Mouse (Mus musculus): ENCODE data around the gene Mcl1.
"Not testable (repeated sequence)": the region's sequence is repeated elsewhere in the genome, so short reads cannot be mapped to it uniquely, and the experiment has no call there.

Gene Mcl1

GRCm38 (mm10) chr3:95680673-95681072 is 22.1 kb downstream of the Mcl1 start:
- in situ Hi-C loops (cut with MboI, MseI), result loop anchor here in 1 of 2 experiments (5.0 kb wide), 1 partner anchor 87 kb away; no protein-coding TSS in a partner anchor

DNA sequence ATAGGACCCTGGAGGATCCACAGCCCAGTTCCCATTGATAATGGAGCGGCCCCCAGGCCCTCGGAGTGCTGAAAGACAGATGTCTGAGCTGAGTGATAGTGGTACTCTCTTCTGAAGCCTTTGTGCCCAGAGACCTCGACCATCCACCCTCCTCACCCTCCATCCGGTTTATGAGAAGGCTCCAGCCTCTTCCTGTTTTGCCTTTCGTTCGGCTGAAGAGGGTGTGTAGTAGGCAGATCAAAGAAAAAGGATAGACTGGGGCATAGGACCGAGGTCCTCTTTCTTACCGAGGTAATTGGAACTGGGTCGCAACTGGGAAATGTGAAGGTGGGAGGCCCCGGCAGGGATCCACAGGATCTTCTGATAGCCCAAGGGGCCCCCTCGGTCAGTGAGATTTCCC is 22.8 kb downstream of the Mcl1 start:
- in situ Hi-C loops (cut with MboI, MseI), result loop anchor here in 1 of 2 experiments (5.0 kb wide), 1 partner anchor 86 kb away; no protein-coding TSS in a partner anchor

DNA sequence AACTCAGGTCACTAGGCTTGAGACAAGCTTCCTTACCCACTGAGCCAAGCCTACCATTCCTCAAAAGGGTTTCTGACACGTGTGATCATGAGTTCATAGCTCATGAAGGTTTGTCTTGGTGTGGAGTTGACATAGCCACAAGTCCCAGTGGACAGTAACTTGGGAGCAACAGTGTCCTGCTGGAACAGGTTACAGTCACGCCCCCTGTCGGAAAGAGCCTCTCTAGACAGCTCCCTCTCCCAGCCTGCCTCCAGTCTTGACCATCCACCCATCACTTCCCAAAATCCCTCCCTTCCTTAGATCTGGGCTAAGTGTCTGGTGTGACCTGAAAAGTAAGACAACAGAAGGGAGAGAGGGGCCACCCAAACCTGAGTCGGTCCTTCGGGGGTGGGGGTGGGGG is 24.3 kb downstream of the Mcl1 start:
- in situ Hi-C loops (cut with MboI, MseI), result loop anchor here in 1 of 2 experiments (5.0 kb wide), 1 partner anchor 84 kb away; no protein-coding TSS in a partner anchor

GRCm38 (mm10) chr3:95684846-95685245 is 26.3 kb downstream of the Mcl1 start:
- in situ Hi-C loops (cut with MboI, MseI), result loop anchor here in 1 of 2 experiments (5.0 kb wide), 1 partner anchor 82 kb away; no protein-coding TSS in a partner anchor

- in situ Hi-C loops (cut with MboI, MseI), result no loop called here
Measured at GRCm38 (mm10) chr3:95685301-95685700, 26.7 kb downstream of the Mcl1 start.

GRCm38 (mm10) chr3:95685701-95686100 is 27.1 kb downstream of the Mcl1 start:
- in situ Hi-C loops (cut with MboI, MseI), result no loop called here

DNA sequence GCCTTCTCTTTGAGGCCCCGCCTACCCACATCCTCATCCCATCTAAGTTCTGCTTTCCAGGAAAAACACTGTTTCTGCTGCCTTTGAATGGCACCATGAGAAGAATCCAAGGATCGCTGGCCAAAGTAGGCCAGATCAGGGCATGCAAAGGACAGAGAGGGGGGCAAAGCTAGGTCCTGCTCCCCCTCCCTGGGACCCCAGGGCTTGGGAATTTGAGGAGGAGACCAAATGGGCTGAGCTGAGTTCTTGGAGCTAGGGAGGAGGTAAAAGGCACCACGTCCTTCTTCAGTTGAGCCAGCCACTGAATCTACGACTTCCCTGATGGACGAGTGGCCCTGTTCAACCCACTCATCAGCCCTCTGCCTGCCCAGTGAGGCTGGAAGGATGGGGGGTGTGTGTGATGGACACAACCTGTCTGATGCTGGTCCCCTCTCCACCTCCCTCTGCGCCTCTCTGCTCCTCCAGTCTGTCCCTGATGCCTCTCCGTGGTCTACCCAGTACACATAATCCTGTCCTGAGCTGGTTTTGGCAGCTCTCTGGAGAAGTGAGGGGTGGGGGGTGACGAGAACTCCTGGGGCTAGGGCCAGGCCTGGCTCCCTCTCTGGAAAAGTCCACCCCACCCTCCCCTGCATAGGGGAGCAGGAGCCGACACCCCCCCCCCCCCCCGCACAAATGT is 28.0 kb downstream of the Mcl1 start:
- in situ Hi-C loops (cut with MboI, MseI), result no loop called here

DNA sequence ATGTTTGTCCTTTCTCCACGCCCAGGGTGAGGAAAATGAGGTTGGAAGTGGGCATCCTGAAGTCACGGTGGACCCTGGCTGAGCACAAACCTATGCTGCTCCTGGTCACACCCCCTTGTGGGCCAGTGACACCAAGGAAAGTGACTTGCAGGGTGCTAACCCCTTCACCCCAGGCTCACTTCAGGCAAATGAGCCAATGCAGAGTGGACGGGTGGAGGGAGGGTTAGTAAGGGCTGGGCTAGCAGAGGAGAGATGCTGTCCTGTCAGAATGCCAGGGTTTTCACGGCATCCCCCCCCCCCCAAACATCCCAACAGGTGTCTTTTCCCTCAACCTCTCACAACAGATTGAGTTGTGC is 28.6 kb downstream of the Mcl1 start:
- in situ Hi-C loops (cut with MboI, MseI), result no loop called here

DNA sequence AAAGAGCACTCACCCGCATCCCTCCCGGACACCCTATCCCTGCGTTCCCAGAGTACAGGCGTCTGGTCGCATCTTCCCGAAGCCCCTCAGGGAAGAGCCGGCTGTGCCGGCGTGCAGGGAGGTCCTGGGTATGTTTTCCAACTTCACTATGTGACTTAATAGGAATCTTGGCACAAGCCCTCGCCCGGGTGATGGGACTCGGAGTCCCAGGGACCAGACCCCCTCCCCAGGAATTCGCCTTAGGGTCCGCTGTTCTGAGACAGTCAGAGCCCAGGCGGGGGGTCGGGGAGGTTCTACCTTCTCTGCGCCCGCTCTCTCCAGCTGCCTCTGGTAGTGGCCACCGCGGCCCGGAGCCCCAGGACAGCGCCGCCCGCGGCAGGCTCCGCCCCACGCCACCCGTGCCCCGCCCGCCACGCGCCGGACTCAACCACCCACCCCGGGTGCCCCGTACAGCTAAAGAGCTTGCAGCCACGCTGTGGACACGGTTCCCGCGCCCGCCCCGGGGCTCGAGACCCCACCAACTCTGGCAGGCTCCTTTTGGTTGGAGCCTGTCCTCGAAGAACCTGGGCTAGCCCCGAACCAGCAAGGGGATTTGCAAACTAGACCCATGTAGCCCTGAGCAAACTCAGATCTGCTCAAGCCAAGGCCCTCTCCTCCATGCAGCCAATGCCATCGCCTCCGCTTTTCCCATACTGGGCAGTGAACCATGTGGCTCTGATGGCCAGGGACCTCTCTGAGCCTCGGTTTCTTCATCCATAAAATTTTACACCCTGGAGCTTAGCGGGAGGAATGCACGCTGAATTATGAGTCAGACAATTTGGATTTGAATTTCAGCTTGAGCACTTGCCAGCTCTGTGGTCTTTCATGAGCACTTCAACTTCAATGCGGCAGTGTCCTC is 29.2 kb downstream of the Mcl1 start, which contains the start of gene Adamtsl4:
Gene Adamtsl4 (minus strand): TSS at position 394 of the 898 bp plus-strand sequence.
- in situ Hi-C loops (cut with MboI, MseI), result no loop called here

DNA sequence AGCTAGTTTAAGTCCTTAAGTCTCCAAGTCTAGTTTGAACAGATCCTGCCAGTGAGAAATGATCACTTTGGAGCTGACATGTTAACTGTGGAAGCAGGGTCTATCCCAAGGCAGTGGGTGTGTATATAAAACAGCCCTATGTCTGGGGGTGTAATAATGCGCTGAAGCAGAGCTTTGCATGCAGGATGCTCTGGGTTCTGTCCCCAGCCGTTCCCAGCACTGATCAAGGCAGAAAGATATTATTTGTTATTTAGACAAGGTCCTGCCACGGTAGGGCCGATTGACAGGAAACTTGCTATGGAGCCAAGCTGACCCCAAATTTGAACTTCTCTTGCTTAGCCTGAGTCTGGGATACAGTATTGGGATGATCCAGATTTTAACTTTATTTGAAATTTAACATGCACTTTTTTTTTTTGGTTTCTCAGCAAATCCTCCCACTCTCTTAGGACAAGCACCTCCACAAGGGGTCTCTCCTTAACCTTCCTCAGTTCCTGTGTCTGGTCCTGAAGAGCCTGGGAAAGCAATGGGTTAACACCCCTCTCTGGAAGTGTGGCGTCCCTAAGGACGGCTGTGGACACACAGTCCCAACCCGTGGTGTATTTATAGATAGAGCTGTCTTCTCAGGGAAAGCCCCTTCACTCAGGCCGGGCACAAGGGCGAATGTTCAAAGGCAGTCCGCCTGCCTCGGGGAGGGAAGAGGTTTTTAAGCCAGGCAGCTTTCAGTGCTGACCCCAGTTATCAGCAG is 30.8 kb downstream of the Mcl1 start:
- in situ Hi-C loops (cut with MboI, MseI), result no loop called here

DNA sequence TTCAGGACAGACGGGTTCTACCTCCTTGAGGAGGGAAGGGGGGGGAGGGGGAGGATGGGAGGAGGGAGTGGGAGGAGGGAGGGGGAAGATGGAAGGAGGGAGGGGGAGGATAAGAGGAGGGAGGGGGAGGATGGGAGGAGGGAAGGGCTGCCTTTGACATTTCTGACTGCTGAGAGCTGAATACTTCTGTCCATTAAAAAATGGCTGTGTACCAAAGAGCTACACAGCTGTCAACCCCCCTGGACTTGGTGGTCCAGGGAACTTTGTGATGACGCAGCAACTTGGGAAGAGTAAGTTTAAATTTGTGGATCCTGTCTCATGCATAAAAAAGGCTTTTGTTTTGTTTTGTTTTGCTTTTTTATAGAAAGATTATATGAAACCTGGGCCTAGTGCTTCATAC is 31.4 kb downstream of the Mcl1 start:
- in situ Hi-C loops (cut with MboI, MseI), result no loop called here

- in situ Hi-C loops (cut with MboI, MseI), result not testable (repeated sequence)
Measured at GRCm38 (mm10) chr3:95690552-95690951, 32.0 kb downstream of the Mcl1 start.

DNA sequence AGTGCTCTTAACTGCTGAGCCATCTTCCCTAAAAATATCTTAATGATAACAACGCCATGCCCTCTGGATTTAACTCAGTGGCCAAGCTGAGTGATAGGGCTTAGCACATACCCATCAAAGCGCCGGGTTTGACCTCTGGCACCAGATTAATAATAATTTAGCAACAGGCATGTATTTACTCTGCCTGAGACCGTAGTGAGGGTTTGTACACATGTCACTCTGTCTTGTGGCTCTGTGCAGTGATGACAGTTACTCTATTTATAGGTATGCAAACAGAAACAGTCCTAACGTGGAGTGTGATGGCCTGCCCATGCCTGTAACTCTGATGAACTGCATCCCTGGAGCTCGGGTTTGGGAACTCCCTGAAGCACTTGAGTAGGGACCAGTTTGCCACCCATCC is 34.1 kb downstream of the Mcl1 start:
- in situ Hi-C loops (cut with MboI, MseI), result no loop called here

- in situ Hi-C loops (cut with MboI, MseI), result no loop called here
Measured at GRCm38 (mm10) chr3:95693821-95694807, 35.5 kb downstream of the Mcl1 start.

- in situ Hi-C loops (cut with MboI, MseI), result no loop called here
Measured at GRCm38 (mm10) chr3:95694808-95695703, 36.5 kb downstream of the Mcl1 start.

DNA sequence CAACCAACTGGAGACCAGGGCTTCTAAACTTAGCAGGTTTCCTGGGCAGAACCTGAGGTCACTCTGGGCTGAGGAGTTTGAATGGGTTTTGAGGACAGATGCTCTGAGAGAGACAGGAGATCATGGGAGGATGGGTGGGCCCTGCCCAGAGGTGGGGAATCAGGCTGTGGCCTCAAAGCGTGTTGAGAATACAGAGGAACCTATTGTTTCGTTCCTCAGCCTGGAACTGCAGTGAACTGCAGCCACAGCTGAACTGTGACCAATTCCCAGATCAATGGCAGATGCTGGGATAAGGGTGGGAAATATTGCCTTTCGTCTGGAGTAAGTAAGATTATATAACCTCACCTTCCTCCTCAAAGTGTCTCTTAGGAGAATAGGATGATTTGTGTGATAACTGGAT is 37.2 kb downstream of the Mcl1 start:
- in situ Hi-C loops (cut with MboI, MseI), result no loop called here

- in situ Hi-C loops (cut with MboI, MseI), result no loop called here
Measured at GRCm38 (mm10) chr3:95696360-95696759, 37.8 kb downstream of the Mcl1 start.

GRCm38 (mm10) chr3:95698286-95698685 is 39.7 kb downstream of the Mcl1 start:
- in situ Hi-C loops (cut with MboI, MseI), result no loop called here

- in situ Hi-C loops (cut with MboI, MseI), result no loop called here
Measured at GRCm38 (mm10) chr3:95700233-95700681, 41.7 kb downstream of the Mcl1 start.

Data from T-helper 17 cell (primary cell).